Mouse (Mus musculus) stomach, embryonic 16.5 days (tissue): Measurements from ENCODE around the gene Surf4. TPM values are rescaled to one million over a fixed set of nuclear protein-coding genes. Genes with fewer than 3 reads are reported as not detected.
"Not testable (repeated sequence)": the region's sequence is repeated elsewhere in the genome, so short reads cannot be mapped to it uniquely, and the experiment has no call there.

ENCODE experiments used
- ATAC-seq: fragments of 200-750 bp; cut with Nextera tagmentation; 2 replicates; pipeline ENCODE4 v1.8.0; 2017; ENCODE audit warnings: moderate number of reproducible peaks, moderate TSS enrichment; ENCODE audit not compliant: insufficient read depth, low FRiP score
- H3K27ac ChIP-seq: fragments of 300-500 bp; sonication (generic); 2 replicates; pipeline ENCODE4 v1.5.1; 2014; ENCODE audit warnings: low read length
- H3K27me3 ChIP-seq: fragments of 300-500 bp; sonication (generic); 2 replicates; pipeline ENCODE4 v1.6.1; 2014; ENCODE audit warnings: low read length, control low read depth, mixed read lengths; ENCODE audit not compliant: control insufficient read depth, insufficient read depth
- H3K36me3 ChIP-seq: fragments of 300-500 bp; sonication (generic); 2 replicates; pipeline ENCODE4 v1.6.1; 2014; ENCODE audit warnings: low read length; ENCODE audit not compliant: control insufficient read depth, insufficient read depth
- H3K4me1 ChIP-seq: fragments of 300-500 bp; sonication (generic); 2 replicates; pipeline ENCODE4 v1.6.1; 2014; ENCODE audit warnings: low read length, control low read depth, mixed read lengths; ENCODE audit not compliant: control insufficient read depth, insufficient read depth
- H3K4me2 ChIP-seq: fragments of 300-500 bp; sonication (generic); 2 replicates; pipeline ENCODE4 v1.6.1; 2014; ENCODE audit warnings: low read depth, low read length, mixed read lengths
- H3K4me3 ChIP-seq: fragments of 300-500 bp; sonication (generic); replicated peaks from 2 replicates; pipeline ENCODE4 v1.5.1; 2014; ENCODE audit warnings: mild to moderate bottlenecking, low read length
- H3K9ac ChIP-seq: fragments of 300-500 bp; sonication (generic); 2 replicates; pipeline ENCODE4 v1.6.1; 2014; ENCODE audit warnings: low read length
- H3K9me3 ChIP-seq: fragments of 300-500 bp; sonication (generic); replicated peaks from 2 replicates; pipeline ENCODE4 v1.6.1; 2016; ENCODE audit warnings: low read length, control low read depth; ENCODE audit not compliant: control insufficient read depth
- WGBS: fragments of 180-500 bp; shearing (Covaris S2); extraction: QIAGEN DNeasy Blood & Tissue Kit; methylation state at CpG from one replicate; pipeline ENCODE4 v1.1.7; 2014; 5-methylcytosine and 5-hydroxymethylcytosine counted together
- polyA plus RNA-seq: library from polyadenylated mRNA; unstranded; fragments of >200 nt; fragmentation: Nextera tagmentation; extraction: Ambion mirVana; gene quantifications from 2 replicates; pipeline ENCODE4 v1.2.1, GENCODE M21; 2015

Surf4 gene
- polyA plus RNA-seq, 1 experiment from 2014 or later: 245 TPM

DNA sequence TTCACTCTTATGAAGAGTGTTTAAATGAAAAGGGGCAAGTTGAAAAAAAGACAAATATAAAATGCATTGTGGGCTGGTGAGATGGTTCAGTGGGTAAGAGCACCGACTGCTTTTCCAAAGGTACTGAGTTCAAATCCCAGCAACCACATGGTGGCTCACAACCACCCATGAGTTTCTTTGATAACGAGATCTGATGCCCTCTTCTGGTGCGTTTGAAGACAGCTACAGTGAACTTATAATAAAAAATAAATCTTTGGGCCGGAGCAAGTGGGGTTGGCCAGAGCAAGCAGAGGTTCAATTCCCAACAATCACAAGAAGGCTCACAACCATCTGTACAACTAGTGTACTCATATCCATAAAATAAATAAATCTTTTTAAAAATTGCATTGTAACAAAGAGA lies 37.8 kb downstream of the Surf4 start:
- Histone ChIP-seq H3K4me3 (no peak overlapping the region), H3K4me1 (peaks cover 2% of the 10 kb centered on the region; the same call in 1 of the 2 replicates), H3K36me3 (peaks cover 48% of the 10 kb centered on the region), H3K9me3 (no peaks in the 10 kb centered on the region), H3K27me3 (no peaks in the 10 kb centered on the region), H3K9ac (no peak overlapping the region), H3K4me2 (no peak overlapping the region), H3K27ac (no peak overlapping the region)
- ATAC-seq: no peak
- WGBS: 90% methylated on average over 4 of the region's 4 CpGs

DNA sequence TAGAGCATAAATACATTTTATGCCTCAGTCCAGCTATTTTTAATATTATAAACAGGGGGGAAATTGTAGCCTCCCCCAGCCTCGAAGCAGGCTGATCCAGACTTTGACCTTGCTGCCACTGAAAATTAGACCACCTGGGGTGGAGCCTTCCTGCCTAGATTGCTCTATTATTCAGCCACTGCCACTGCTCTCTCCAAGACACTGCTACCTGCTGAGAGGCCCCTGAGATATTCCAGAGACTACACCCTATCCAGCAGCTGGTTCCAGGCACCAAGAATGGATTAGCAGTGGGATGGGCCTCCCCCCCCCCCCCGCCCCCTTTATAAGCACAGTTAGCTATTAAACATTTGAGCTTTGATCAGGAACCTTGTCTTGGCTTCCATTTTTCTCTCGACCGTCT lies 47.6 kb downstream of the Surf4 start:
- H3K27ac ChIP-seq, ATAC-seq, H3K4me1 ChIP-seq, H3K4me2 ChIP-seq, H3K4me3 ChIP-seq, H3K36me3 ChIP-seq, H3K27me3 ChIP-seq, H3K9me3 ChIP-seq, H3K9ac ChIP-seq: not testable (repeated sequence)
- 76% methylated on average over 4 of the region's 4 CpGs for WGBS

DNA sequence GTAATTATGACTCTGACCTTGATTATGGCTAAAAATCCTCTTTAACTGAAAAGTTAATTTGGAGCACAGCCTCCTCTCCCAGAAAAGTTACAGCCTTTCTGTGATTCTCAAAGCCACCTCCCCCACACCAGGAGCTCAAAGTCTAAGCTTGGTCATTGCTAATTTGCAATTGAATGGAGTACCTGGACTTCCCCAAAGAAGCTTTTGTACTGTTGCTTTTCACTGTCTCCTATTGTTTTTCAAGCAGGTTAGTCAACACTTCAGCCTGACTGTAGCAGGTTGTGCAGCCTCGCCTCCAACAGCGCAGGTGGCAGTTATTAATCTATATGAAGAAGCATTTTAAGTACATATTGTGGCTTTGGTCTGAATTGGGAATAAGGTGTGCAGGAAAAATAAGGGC lies 48.2 kb downstream of the Surf4 start:
- H3K4me2 ChIP-seq, H3K27me3 ChIP-seq, H3K36me3 ChIP-seq, H3K4me1 ChIP-seq, H3K27ac ChIP-seq, H3K9ac ChIP-seq, ATAC-seq, H3K4me3 ChIP-seq, H3K9me3 ChIP-seq: not testable (repeated sequence)
- WGBS: 88% methylated on average over 2 of the region's 2 CpGs

- Histone ChIP-seq H3K4me2 (no peak overlapping the region), H3K9me3 (no peaks in the 10 kb centered on the region; the same call in 1 of the 2 replicates), H3K27me3 (no peaks in the 10 kb centered on the region), H3K36me3 (no peaks in the 10 kb centered on the region), H3K27ac (no peak overlapping the region), H3K4me3 (no peak overlapping the region), H3K9ac (no peak overlapping the region), H3K4me1 (no peaks in the 10 kb centered on the region)
- ATAC-seq: no peak
These were observed 55.2 kb downstream of the Surf4 start for GRCm38 (mm10) chr2:26878571-26878970.

- ATAC-seq: no peak
- WGBS: 60% methylated on average over 6 of the region's 6 CpGs
- Histone ChIP-seq H3K4me3 (no peak overlapping the region), H3K4me1 (no peaks in the 10 kb centered on the region), H3K9me3 (no peaks in the 10 kb centered on the region), H3K36me3 (no peaks in the 10 kb centered on the region), H3K9ac (no peak overlapping the region), H3K4me2 (no peak overlapping the region), H3K27ac (no peak overlapping the region), H3K27me3 (no peaks in the 10 kb centered on the region)
These were observed 63.1 kb downstream of the Surf4 start for GRCm38 (mm10) chr2:26870666-26871065.

Other genes starting within 250 kb of the Surf4 start
- gene Abo, start 68.9 kb downstream of the Surf4 start, polyA plus RNA-seq: 0.56 and 0.75 TPM in 2 replicates
- 24.6 and 25.1 TPM in 2 replicates for gene Surf6, start 31.0 kb downstream of the Surf4 start, polyA plus RNA-seq
- gene Med22, start 23.3 kb downstream of the Surf4 start, polyA plus RNA-seq: 43.0 and 46.6 TPM in 2 replicates
- 458 and 551 TPM in 2 replicates for gene Rpl7a, start 23.2 kb downstream of the Surf4 start, polyA plus RNA-seq
- 39.9 and 40.7 TPM in 2 replicates for gene Surf2, start 17.6 kb downstream of the Surf4 start, polyA plus RNA-seq
- gene Surf1, start 17.4 kb downstream of the Surf4 start, polyA plus RNA-seq: 59.9 and 61.8 TPM in 2 replicates
- 0.10 and 0.15 TPM in 2 replicates for gene Stkld1, start 119 bp upstream of the Surf4 start, polyA plus RNA-seq
- 40.3 and 42.3 TPM in 2 replicates for gene Rexo4, start 30.5 kb upstream of the Surf4 start, polyA plus RNA-seq
- 0.20 and 0.21 TPM in 2 replicates for gene Adamts13, start 39.5 kb upstream of the Surf4 start, polyA plus RNA-seq
- gene Cacfd1, start 76.0 kb upstream of the Surf4 start, polyA plus RNA-seq: 60.7 and 63.4 TPM in 2 replicates
- 0.77 and 1.2 TPM in 2 replicates for gene Slc2a6, start 94.1 kb upstream of the Surf4 start, polyA plus RNA-seq
- 0.60 and 9.8 TPM in 2 replicates for gene Mymk, start 138.3 kb upstream of the Surf4 start, polyA plus RNA-seq
- gene Adamtsl2, start 145.5 kb upstream of the Surf4 start, polyA plus RNA-seq: 3.6 and 4.0 TPM in 2 replicates
- 0.04 and 0.10 TPM in 2 replicates for gene Fam163b, start 208.6 kb upstream of the Surf4 start, polyA plus RNA-seq
- gene Dbh, start 231.3 kb upstream of the Surf4 start, polyA plus RNA-seq: 0.25 and 0.76 TPM in 2 replicates